Mouse (Mus musculus): ENCODE measurements around the gene Lrit2. TPM values are rescaled to one million over a fixed set of nuclear protein-coding genes. Genes with fewer than 3 reads are reported as not detected.

Lrit2 gene
- total RNA-seq, 1 experiment = not detected

DNA sequence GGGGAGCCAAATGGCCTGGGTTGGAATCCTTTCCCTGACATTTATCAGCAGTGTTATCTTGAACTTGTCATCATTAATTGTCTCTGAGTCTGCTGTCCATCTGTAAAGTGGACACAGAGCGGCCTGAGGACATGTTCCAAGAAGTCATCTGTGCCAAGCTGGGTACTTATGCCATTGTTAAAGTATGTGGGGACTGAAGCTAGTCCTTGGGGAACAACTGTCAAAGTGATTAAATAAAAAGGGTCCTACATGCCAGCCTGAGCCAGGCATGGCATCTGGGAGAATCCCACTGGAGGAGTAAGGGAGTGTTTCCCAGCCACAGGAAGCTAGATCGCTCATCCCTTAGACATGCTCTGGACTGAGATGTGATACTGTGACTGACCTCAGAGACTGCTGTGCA lies 42.7 kb downstream of the Lrit2 start:
- TF ChIP-seq CHD2 (IDR thresholded peaks at IDR 0.05; ENCODE audit: low read depth, low read length) = no peak
- TF ChIP-seq ZC3H11A (IDR thresholded peaks at IDR 0.05; ENCODE audit: borderline replicate concordance, low read depth, low read length) = no peak
- no peak for TF ChIP-seq MAFK (IDR thresholded peaks at IDR 0.05; ENCODE audit: insufficient read depth, low read depth, low read length)
- TF ChIP-seq ZNF384 (IDR thresholded peaks at IDR 0.05; ENCODE audit: low read depth, low read length) = no peak
- no peak for TF ChIP-seq HCFC1 (IDR thresholded peaks at IDR 0.05; ENCODE audit: borderline replicate concordance, insufficient read depth, low read length)
- in situ Hi-C loops (cut with MboI; ENCODE audit: low sequenced_read_pairs in 2 of 2, unreplicated experiment in 2 of 2) = no loop called here

GRCm38 (mm10) chr14:37111371-37111770 lies 43.6 kb downstream of the Lrit2 start:
- TF ChIP-seq MAFK (IDR thresholded peaks at IDR 0.05; ENCODE audit: insufficient read depth, low read depth, low read length) = no peak
- no peak for TF ChIP-seq HCFC1 (IDR thresholded peaks at IDR 0.05; ENCODE audit: borderline replicate concordance, insufficient read depth, low read length)
- no peak for TF ChIP-seq CHD2 (IDR thresholded peaks at IDR 0.05; ENCODE audit: low read depth, low read length)
- TF ChIP-seq ZNF384 (IDR thresholded peaks at IDR 0.05; ENCODE audit: low read depth, low read length) = no peak
- TF ChIP-seq ZC3H11A (IDR thresholded peaks at IDR 0.05; ENCODE audit: borderline replicate concordance, low read depth, low read length) = no peak
- no peaks in the 10 kb centered on the region for H3K9me3 ChIP-seq (ENCODE audit: control insufficient read depth, insufficient read depth, low read depth, low read length)
- no peak overlapping the region for H3K4me3 ChIP-seq (ENCODE audit: insufficient read depth in 1 of 2, low read depth in 1 of 2, low read length in 2 of 2, poor library complexity in 1 of 2, severe bottlenecking in 1 of 2)
- DNase-seq (ENCODE audit: low read depth, low spot score) = no peak
- H3K4me1 ChIP-seq (ENCODE audit: control insufficient read depth in 2 of 2, insufficient read depth in 2 of 2, low read length in 2 of 2, poor library complexity in 1 of 2) = no peaks in the 10 kb centered on the region
- in situ Hi-C loops (cut with MboI; ENCODE audit: low sequenced_read_pairs in 2 of 2, unreplicated experiment in 2 of 2) = no loop called here
- H3K9ac ChIP-seq (ENCODE audit: insufficient read depth, low read depth, low read length, poor library complexity, severe bottlenecking) = no peak overlapping the region
- H3K36me3 ChIP-seq (ENCODE audit: control insufficient read depth, insufficient read depth, low read length, poor library complexity, severe bottlenecking) = no peaks in the 10 kb centered on the region
- no peak overlapping the region for H3K27ac ChIP-seq (ENCODE audit: insufficient read depth, low read depth, low read length, poor library complexity, severe bottlenecking)

More for the DNA sequence above, 42.7 kb downstream of the Lrit2 start:
- H3K4me3 ChIP-seq (ENCODE audit: insufficient read depth in 1 of 2, low read depth in 1 of 2, low read length in 2 of 2, poor library complexity in 1 of 2, severe bottlenecking in 1 of 2) = no peak overlapping the region
- no peak for DNase-seq (ENCODE audit: low read depth, low spot score)
- H3K9me3 ChIP-seq (ENCODE audit: control insufficient read depth, insufficient read depth, low read depth, low read length) = no peaks in the 10 kb centered on the region
- H3K36me3 ChIP-seq (ENCODE audit: control insufficient read depth, insufficient read depth, low read length, poor library complexity, severe bottlenecking) = no peaks in the 10 kb centered on the region
- H3K9ac ChIP-seq (ENCODE audit: insufficient read depth, low read depth, low read length, poor library complexity, severe bottlenecking) = no peak overlapping the region
- H3K27ac ChIP-seq (ENCODE audit: insufficient read depth, low read depth, low read length, poor library complexity, severe bottlenecking) = no peak overlapping the region
- H3K4me1 ChIP-seq (ENCODE audit: control insufficient read depth in 2 of 2, insufficient read depth in 2 of 2, low read length in 2 of 2, poor library complexity in 1 of 2) = no peaks in the 10 kb centered on the region

DNA sequence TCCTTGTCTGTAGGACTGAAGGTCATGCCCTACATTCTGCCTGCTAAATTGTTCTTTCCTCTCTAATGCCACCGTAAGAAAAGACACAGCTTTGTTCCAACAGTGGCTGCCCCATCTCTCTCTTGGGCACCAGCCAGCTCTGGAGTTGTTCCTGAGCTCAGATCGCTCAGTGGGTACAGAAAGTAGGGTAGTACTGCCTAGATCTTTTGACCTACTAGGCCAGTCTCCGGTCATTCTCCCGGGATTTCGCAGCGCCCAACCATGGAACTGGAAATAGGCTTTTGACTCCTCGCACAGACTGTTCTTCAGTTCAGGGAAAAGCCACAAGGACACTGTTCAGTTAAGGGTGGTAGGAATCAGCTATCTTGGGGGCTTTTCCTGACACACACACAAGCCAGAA lies 45.2 kb downstream of the Lrit2 start:
- H3K4me1 ChIP-seq (ENCODE audit: control insufficient read depth in 2 of 2, insufficient read depth in 2 of 2, low read length in 2 of 2, poor library complexity in 1 of 2) = no peaks in the 10 kb centered on the region
- H3K36me3 ChIP-seq (ENCODE audit: control insufficient read depth, insufficient read depth, low read length, poor library complexity, severe bottlenecking) = no peaks in the 10 kb centered on the region
- no peak overlapping the region for H3K9ac ChIP-seq (ENCODE audit: insufficient read depth, low read depth, low read length, poor library complexity, severe bottlenecking)
- DNase-seq (ENCODE audit: low read depth, low spot score) = no peak
- no peak overlapping the region for H3K27ac ChIP-seq (ENCODE audit: insufficient read depth, low read depth, low read length, poor library complexity, severe bottlenecking)
- H3K4me3 ChIP-seq (ENCODE audit: insufficient read depth in 1 of 2, low read depth in 1 of 2, low read length in 2 of 2, poor library complexity in 1 of 2, severe bottlenecking in 1 of 2) = no peak overlapping the region
- in situ Hi-C loops (cut with MboI; ENCODE audit: low sequenced_read_pairs in 2 of 2, unreplicated experiment in 2 of 2) = no loop called here
- H3K9me3 ChIP-seq (ENCODE audit: control insufficient read depth, insufficient read depth, low read depth, low read length) = no peaks in the 10 kb centered on the region
- TF ChIP-seq ZNF384 (IDR thresholded peaks at IDR 0.05; ENCODE audit: low read depth, low read length) = no peak
- no peak for TF ChIP-seq CHD2 (IDR thresholded peaks at IDR 0.05; ENCODE audit: low read depth, low read length)
- TF ChIP-seq MAFK (IDR thresholded peaks at IDR 0.05; ENCODE audit: insufficient read depth, low read depth, low read length) = no peak
- no peak for TF ChIP-seq HCFC1 (IDR thresholded peaks at IDR 0.05; ENCODE audit: borderline replicate concordance, insufficient read depth, low read length)
- no peak for TF ChIP-seq ZC3H11A (IDR thresholded peaks at IDR 0.05; ENCODE audit: borderline replicate concordance, low read depth, low read length)

- Histone ChIP-seq H3K4me3 (ENCODE audit: insufficient read depth in 1 of 2, low read depth in 1 of 2, low read length in 2 of 2, poor library complexity in 1 of 2, severe bottlenecking in 1 of 2) (no peak within 1 kb of the TSS), H3K36me3 (ENCODE audit: control insufficient read depth, insufficient read depth, low read length, poor library complexity, severe bottlenecking) (no peaks in the 10 kb centered on the region), H3K9ac (ENCODE audit: insufficient read depth, low read depth, low read length, poor library complexity, severe bottlenecking) (no peak within 1 kb of the TSS), H3K9me3 (ENCODE audit: control insufficient read depth, insufficient read depth, low read depth, low read length) (no peaks in the 10 kb centered on the region), H3K27ac (ENCODE audit: insufficient read depth, low read depth, low read length, poor library complexity, severe bottlenecking) (no peak within 1 kb of the TSS), H3K4me1 (ENCODE audit: control insufficient read depth in 2 of 2, insufficient read depth in 2 of 2, low read length in 2 of 2, poor library complexity in 1 of 2) (no peaks in the 10 kb centered on the region)
- DNase-seq (ENCODE audit: low read depth, low spot score) = no peak
- TF ChIP-seq MAFK (IDR thresholded peaks at IDR 0.05; ENCODE audit: insufficient read depth, low read depth, low read length) = no peak
- TF ChIP-seq ZC3H11A (IDR thresholded peaks at IDR 0.05; ENCODE audit: borderline replicate concordance, low read depth, low read length) = no peak
- no peak for TF ChIP-seq HCFC1 (IDR thresholded peaks at IDR 0.05; ENCODE audit: borderline replicate concordance, insufficient read depth, low read length)
- TF ChIP-seq ZNF384 (IDR thresholded peaks at IDR 0.05; ENCODE audit: low read depth, low read length) = no peak
- no peak for TF ChIP-seq CHD2 (IDR thresholded peaks at IDR 0.05; ENCODE audit: low read depth, low read length)
- in situ Hi-C loops (cut with MboI; ENCODE audit: low sequenced_read_pairs in 2 of 2, unreplicated experiment in 2 of 2) = no loop called here
These were observed 46.2 kb downstream of the Lrit2 start, which contains the start of gene 2610528A11Rik for GRCm38 (mm10) chr14:37113922-37114321. Gene 2610528A11Rik, minus strand, starts transcription at chr14:37114022.

DNA sequence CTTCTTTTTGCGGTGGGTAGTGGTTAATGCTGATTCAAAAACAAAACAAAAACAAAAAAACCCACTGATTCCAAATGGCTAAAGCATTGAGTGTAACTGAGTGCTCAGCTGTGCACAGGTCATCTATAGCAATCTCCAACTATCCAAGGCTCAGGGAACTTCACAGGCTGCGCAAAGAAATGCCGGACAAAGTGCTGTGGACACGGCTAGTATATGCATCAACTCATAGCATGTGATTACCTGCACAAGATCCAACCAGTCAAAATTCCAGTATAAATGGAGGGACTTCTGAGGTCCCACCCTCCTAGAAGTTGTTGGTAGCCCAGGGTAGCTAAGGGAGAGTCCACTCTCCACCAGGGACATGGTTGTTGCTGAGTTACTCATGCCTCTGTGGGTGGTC lies 51.5 kb downstream of the Lrit2 start:
- peaks cover 4% of the 10 kb centered on the region; the same call in 1 of the 2 replicates for H3K36me3 ChIP-seq (ENCODE audit: control insufficient read depth, insufficient read depth, low read length, poor library complexity, severe bottlenecking)

More for the DNA sequence above, 51.5 kb downstream of the Lrit2 start:
- no peaks in the 10 kb centered on the region for H3K4me1 ChIP-seq (ENCODE audit: control insufficient read depth in 2 of 2, insufficient read depth in 2 of 2, low read length in 2 of 2, poor library complexity in 1 of 2)
- no peak overlapping the region for H3K4me3 ChIP-seq (ENCODE audit: insufficient read depth in 1 of 2, low read depth in 1 of 2, low read length in 2 of 2, poor library complexity in 1 of 2, severe bottlenecking in 1 of 2)
- no peak overlapping the region for H3K27ac ChIP-seq (ENCODE audit: insufficient read depth, low read depth, low read length, poor library complexity, severe bottlenecking)
- in situ Hi-C loops (cut with MboI; ENCODE audit: low sequenced_read_pairs in 2 of 2, unreplicated experiment in 2 of 2) = no loop called here
- no peaks in the 10 kb centered on the region for H3K9me3 ChIP-seq (ENCODE audit: control insufficient read depth, insufficient read depth, low read depth, low read length)
- TF ChIP-seq ZC3H11A (IDR thresholded peaks at IDR 0.05; ENCODE audit: borderline replicate concordance, low read depth, low read length) (no peak), MAFK (IDR thresholded peaks at IDR 0.05; ENCODE audit: insufficient read depth, low read depth, low read length) (no peak), CHD2 (IDR thresholded peaks at IDR 0.05; ENCODE audit: low read depth, low read length) (no peak), HCFC1 (IDR thresholded peaks at IDR 0.05; ENCODE audit: borderline replicate concordance, insufficient read depth, low read length) (no peak), ZNF384 (IDR thresholded peaks at IDR 0.05; ENCODE audit: low read depth, low read length) (no peak)
- no peak overlapping the region for H3K9ac ChIP-seq (ENCODE audit: insufficient read depth, low read depth, low read length, poor library complexity, severe bottlenecking)
- no peak for DNase-seq (ENCODE audit: low read depth, low spot score)

All from ES-E14 (cell line).